Mouse (Mus musculus) stomach, postnatal 0 days (tissue): Measurements from ENCODE around the gene Borcs5. TPM values are rescaled to one million over a fixed set of nuclear protein-coding genes. Genes with fewer than 3 reads are reported as not detected.

Experiments used
- ATAC-seq: fragments of 200-750 bp; cut with Nextera tagmentation; 2 replicates; pipeline ENCODE4 v1.8.0; 2017; ENCODE audit not compliant: low FRiP score, low TSS enrichment
- DNase-seq: peaks from one replicate; pipeline ENCODE4 v3.0.0-alpha.2; 2016; ENCODE audit warnings: low spot score
- H3K27ac ChIP-seq: fragments of 300-500 bp; sonication (generic); replicated peaks from 2 replicates; pipeline ENCODE4 v1.5.1; 2014; ENCODE audit warnings: mild to moderate bottlenecking, control low read depth
- H3K27me3 ChIP-seq: fragments of 300-500 bp; sonication (generic); 2 replicates; pipeline ENCODE4 v1.6.1; 2014; ENCODE audit warnings: low read length; ENCODE audit not compliant: control insufficient read depth, insufficient read depth
- H3K36me3 ChIP-seq: fragments of 300-500 bp; sonication (generic); 2 replicates; pipeline ENCODE4 v1.6.1; 2014; ENCODE audit warnings: low read length, mixed read lengths; ENCODE audit not compliant: control insufficient read depth, insufficient read depth
- H3K4me1 ChIP-seq: fragments of 300-500 bp; sonication (generic); replicated peaks from 2 replicates; pipeline ENCODE4 v1.6.1; 2014; ENCODE audit warnings: antibody characterized with exemption; ENCODE audit not compliant: control insufficient read depth, insufficient read depth
- H3K4me2 ChIP-seq: fragments of 300-500 bp; sonication (generic); replicated peaks from 2 replicates; pipeline ENCODE4 v1.6.1; 2014; ENCODE audit warnings: low read depth, mild to moderate bottlenecking, control low read depth, moderate library complexity
- H3K4me3 ChIP-seq: fragments of 300-500 bp; sonication (generic); 2 replicates; pipeline ENCODE4 v1.5.1; 2014; ENCODE audit warnings: low read depth, low read length, control low read depth
- H3K9ac ChIP-seq: fragments of 300-500 bp; sonication (generic); 2 replicates; pipeline ENCODE4 v1.6.1; 2014; ENCODE audit warnings: mild to moderate bottlenecking, low read length, control low read depth, mixed read lengths
- H3K9me3 ChIP-seq: fragments of 300-500 bp; sonication (generic); 2 replicates; pipeline ENCODE4 v1.6.1; 2016; ENCODE audit warnings: low read length; ENCODE audit not compliant: control insufficient read depth
- CTCF ChIP-seq: IDR thresholded peaks from 2 replicates; pipeline ENCODE4 v1.5.1; 2016; ENCODE audit warnings: antibody characterized with exemption, low read depth, mild to moderate bottlenecking, moderate library complexity
- EP300 ChIP-seq: optimal IDR thresholded peaks from 2 replicates; pipeline ENCODE3; 2016; ENCODE audit warnings: antibody characterized with exemption
- WGBS: fragments of 180-500 bp; shearing (Covaris S2); extraction: QIAGEN DNeasy Blood & Tissue Kit; methylation state at CpG from one replicate; pipeline ENCODE4 v1.1.7; 2014; 5-methylcytosine and 5-hydroxymethylcytosine counted together
- polyA plus RNA-seq: library from polyadenylated mRNA; unstranded; fragments of >200 nt; fragmentation: Nextera tagmentation; extraction: Ambion mirVana; gene quantifications from 2 replicates; pipeline ENCODE4 v1.2.1, GENCODE M21; 2015

Gene Borcs5
- polyA plus RNA-seq, 1 experiment from 2014 or later = 17.7 TPM

- ATAC-seq (no peak), DNase-seq (no peak)
- WGBS = 69% methylated on average over 6 of the region's 6 CpGs
- Histone ChIP-seq H3K9ac (no peak overlapping the region), H3K4me2 (no peak overlapping the region), H3K36me3 (no peaks in the 10 kb centered on the region; the same call in 1 of the 2 replicates), H3K9me3 (no peaks in the 10 kb centered on the region), H3K27ac (no peak overlapping the region), H3K27me3 (no peaks in the 10 kb centered on the region), H3K4me1 (no peaks in the 10 kb centered on the region), H3K4me3 (no peak overlapping the region)
- TF ChIP-seq EP300 = no peak
- no peak for TF ChIP-seq CTCF
These were observed 45.1 kb downstream of the Borcs5 start for GRCm38 (mm10) chr6:134684354-134684915.

- no peaks in the 10 kb centered on the region for H3K9me3 ChIP-seq
- no peak overlapping the region for H3K27ac ChIP-seq
- H3K36me3 ChIP-seq = no peaks in the 10 kb centered on the region; the same call in 1 of the 2 replicates
- H3K4me3 ChIP-seq = no peak overlapping the region
- WGBS = 62% methylated on average over 2 of the region's 2 CpGs
- DNase-seq = no peak
- H3K4me2 ChIP-seq = no peak overlapping the region
- no peaks in the 10 kb centered on the region for H3K27me3 ChIP-seq
- TF ChIP-seq EP300 (no peak), CTCF (no peak)
- H3K4me1 ChIP-seq = no peaks in the 10 kb centered on the region
- H3K9ac ChIP-seq = no peak overlapping the region
- ATAC-seq = no peak
These were observed 45.7 kb downstream of the Borcs5 start for GRCm38 (mm10) chr6:134685040-134685439.

- Histone ChIP-seq H3K4me1 (no peaks in the 10 kb centered on the region), H3K4me2 (no peak overlapping the region), H3K27me3 (no peaks in the 10 kb centered on the region), H3K36me3 (no peaks in the 10 kb centered on the region; the same call in 1 of the 2 replicates), H3K4me3 (no peak overlapping the region), H3K27ac (no peak overlapping the region), H3K9ac (no peak overlapping the region), H3K9me3 (no peaks in the 10 kb centered on the region)
- no peak for DNase-seq
- no peak for ATAC-seq
- no peak for TF ChIP-seq CTCF
- TF ChIP-seq EP300 = no peak
- 84% methylated on average over 6 of the region's 6 CpGs for WGBS
These were observed 46.2 kb downstream of the Borcs5 start for GRCm38 (mm10) chr6:134685515-134685914.

GRCm38 (mm10) chr6:134694498-134694897, 55.2 kb downstream of the Borcs5 start:
- TF ChIP-seq CTCF (no peak), EP300 (no peak)
- Histone ChIP-seq H3K9ac (no peak overlapping the region), H3K4me1 (no peaks in the 10 kb centered on the region), H3K36me3 (no peaks in the 10 kb centered on the region), H3K9me3 (no peaks in the 10 kb centered on the region), H3K4me2 (no peak overlapping the region), H3K27ac (no peak overlapping the region), H3K4me3 (no peak overlapping the region), H3K27me3 (no peaks in the 10 kb centered on the region)
- DNase-seq = no peak
- WGBS = 88% methylated on average over 6 of the region's 6 CpGs
- no peak for ATAC-seq

GRCm38 (mm10) chr6:134694988-134695387, 55.7 kb downstream of the Borcs5 start:
- Histone ChIP-seq H3K4me1 (no peaks in the 10 kb centered on the region), H3K4me3 (no peak overlapping the region), H3K4me2 (no peak overlapping the region), H3K27me3 (no peaks in the 10 kb centered on the region), H3K9me3 (no peaks in the 10 kb centered on the region), H3K36me3 (no peaks in the 10 kb centered on the region), H3K27ac (no peak overlapping the region), H3K9ac (no peak overlapping the region)
- ATAC-seq (no peak), DNase-seq (no peak)
- no peak for TF ChIP-seq EP300
- TF ChIP-seq CTCF = no peak
- WGBS = 92% methylated on average over 3 of the region's 3 CpGs

- H3K36me3 ChIP-seq = no peaks in the 10 kb centered on the region
- no peak overlapping the region for H3K4me3 ChIP-seq
- no peaks in the 10 kb centered on the region for H3K27me3 ChIP-seq
- no peak for DNase-seq
- H3K9ac ChIP-seq = no peak overlapping the region
- ATAC-seq = no peak
- TF ChIP-seq EP300 (no peak), CTCF (no peak)
- no peaks in the 10 kb centered on the region; the same call in 1 of the 2 replicates for H3K4me1 ChIP-seq
- H3K4me2 ChIP-seq = no peak overlapping the region
- 55% methylated on average over 3 of the region's 3 CpGs for WGBS
- H3K27ac ChIP-seq = no peak overlapping the region
- no peaks in the 10 kb centered on the region for H3K9me3 ChIP-seq
These were observed 56.3 kb downstream of the Borcs5 start for GRCm38 (mm10) chr6:134695625-134696024.
